Mouse (Mus musculus): Measurements from ENCODE around the gene Mxi1. TPM values are rescaled to one million over a fixed set of nuclear protein-coding genes. Genes with fewer than 3 reads are reported as not detected.

Gene Mxi1
- total and polyA plus RNA-seq, 3 experiments: 29.0 to 60.9 TPM; not detected in 1

- peaks cover 15% of the 10 kb centered on the region for H3K79me2 ChIP-seq (ENCODE audit: control insufficient read depth, insufficient read depth, low read length, poor library complexity)
- H3K9ac ChIP-seq (ENCODE audit: control insufficient read depth, low read depth, low read length, poor library complexity, severe bottlenecking): peak overlapping the region; percentile 81
- peaks cover 0 to 4% of the 10 kb centered on the region in 2 experiments; a peak in 2 of 4 replicates for H3K4me1 ChIP-seq (ENCODE audit: control insufficient read depth in 1 of 2, insufficient read depth in 2 of 2, low read length in 2 of 2)
- H3K4me3 ChIP-seq (ENCODE audit: control insufficient read depth in 1 of 2, insufficient read depth in 1 of 2, low read depth in 2 of 2, low read length in 2 of 2): peak overlapping the region; percentile 78 to 87
- no peaks in the 10 kb centered on the region for H3K9me3 ChIP-seq (replicated peaks; ENCODE audit: insufficient read depth, low read length)
- H3K27me3 ChIP-seq (ENCODE audit: control insufficient read depth in 1 of 2, insufficient read depth in 2 of 2, low read length in 2 of 2): no peaks in the 10 kb centered on the region
- DNase-seq (ENCODE audit: low read depth, low spot score): peak; percentile 100
- peak; percentile 99 for TF ChIP-seq MAX (IDR thresholded peaks at IDR 0.05; ENCODE audit: low read length)
- no peak for TF ChIP-seq JUND (IDR thresholded peaks at IDR 0.05; ENCODE audit: low read depth, low read length)
- TF ChIP-seq MXI1 (IDR thresholded peaks at IDR 0.05; ENCODE audit: low read depth, low read length): peak; percentile 100
- TF ChIP-seq E2F4 (IDR thresholded peaks at IDR 0.05; ENCODE audit: borderline replicate concordance, low read depth, low read length): no peak
- no peak for TF ChIP-seq USF2 (IDR thresholded peaks at IDR 0.05; ENCODE audit: borderline replicate concordance in 1 of 2, insufficient read depth in 1 of 2, low read depth in 1 of 2, low read length in 2 of 2)
- 0 out of 4 replicates have a peak, but pooled peaks have one; percentile 24 to 34 for TF ChIP-seq POLR2A (IDR thresholded peaks at IDR 0.05; ENCODE audit: control insufficient read depth in 1 of 2, insufficient read depth in 1 of 2, low read depth in 1 of 2, low read length in 2 of 2, poor library complexity in 1 of 2)
- TF ChIP-seq BHLHE40 (IDR thresholded peaks at IDR 0.05; ENCODE audit: borderline replicate concordance, low read depth, low read length): 0 out of 2 replicates have a peak, but pooled peaks have one; percentile 53
- peak; percentile 49 for TF ChIP-seq NELFE (IDR thresholded peaks at IDR 0.05; ENCODE audit: low read depth, low read length)
- peak; percentile 50; the same call in 1 of the 2 replicates for TF ChIP-seq RCOR1 (IDR thresholded peaks at IDR 0.05; ENCODE audit: low read depth, low read length)
- TF ChIP-seq ELF1 (IDR thresholded peaks at IDR 0.05; ENCODE audit: low read depth, low read length): peak; percentile 24
- TF ChIP-seq ZC3H11A (IDR thresholded peaks at IDR 0.05; ENCODE audit: low read depth, low read length): no peak; the same call in 1 of the 2 replicates
- peak; percentile 93 for TF ChIP-seq ETS1 (IDR thresholded peaks at IDR 0.05; ENCODE audit: low read depth, low read length)
- TF ChIP-seq USF1 (IDR thresholded peaks at IDR 0.05; ENCODE audit: low read depth, low read length): peak; percentile 66
- TF ChIP-seq RAD21 (IDR thresholded peaks at IDR 0.05; ENCODE audit: low read depth, low read length): no peak
- TF ChIP-seq SIN3A (IDR thresholded peaks at IDR 0.05; ENCODE audit: low read length): peak; percentile 98
- TF ChIP-seq CHD2 (IDR thresholded peaks at IDR 0.05; ENCODE audit: low read length): peak; percentile 98
- TF ChIP-seq HCFC1 (IDR thresholded peaks at IDR 0.05; ENCODE audit: low read depth, low read length): peak; percentile 67
- TF ChIP-seq ZNF384 (IDR thresholded peaks at IDR 0.05; ENCODE audit: low read depth, low read length): no peak
- 0 out of 2 replicates have a peak, but pooled peaks have one; percentile 91 for TF ChIP-seq UBTF (IDR thresholded peaks at IDR 0.05; ENCODE audit: borderline replicate concordance, insufficient read depth, low read depth, low read length)
- peak; percentile 39; the same call in 1 of the 2 replicates for TF ChIP-seq TCF12 (IDR thresholded peaks at IDR 0.05; ENCODE audit: low read depth, low read length)
- TF ChIP-seq NRF1 (IDR thresholded peaks at IDR 0.05; ENCODE audit: insufficient read depth, low read depth, low read length, poor library complexity, severe bottlenecking): peak; percentile 39; the same call in 1 of the 2 replicates
- TF ChIP-seq MYC (IDR thresholded peaks at IDR 0.05; ENCODE audit: low read depth, low read length): peak; percentile 100
- peak; percentile 96 for TF ChIP-seq MAZ (IDR thresholded peaks at IDR 0.05; ENCODE audit: low read depth, low read length)
- no peak for TF ChIP-seq MYB (IDR thresholded peaks at IDR 0.05; ENCODE audit: low read depth, low read length)
- peak; percentile 76 for TF ChIP-seq ZKSCAN1 (IDR thresholded peaks at IDR 0.05; ENCODE audit: low read depth, low read length)
- 0 out of 2 replicates have a peak, but pooled peaks have one; percentile 83 for TF ChIP-seq CHD1 (IDR thresholded peaks at IDR 0.05; ENCODE audit: low read depth, low read length)
- 0 out of 2 replicates have a peak, but pooled peaks have one; percentile 61 for TF ChIP-seq POLR2AphosphoS2 (IDR thresholded peaks at IDR 0.05; ENCODE audit: low read length)
- TF ChIP-seq GATA1 (IDR thresholded peaks at IDR 0.05; ENCODE audit: low read depth, low read length): peak; percentile 65
- TF ChIP-seq ZMIZ1 (IDR thresholded peaks at IDR 0.05; ENCODE audit: low read depth, low read length): peak; percentile 38; the same call in 1 of the 2 replicates
- TF ChIP-seq EP300 (IDR thresholded peaks at IDR 0.05; ENCODE audit: low read depth in 1 of 2, low read length in 2 of 2): peak; percentile 42 to 53; a peak in 2 of 4 replicates
- TF ChIP-seq TBP (IDR thresholded peaks at IDR 0.05; ENCODE audit: low read depth, low read length): peak; percentile 53; the same call in 1 of the 2 replicates
- peak overlapping the region; percentile 65 for H3K27ac ChIP-seq (ENCODE audit: control insufficient read depth, low read depth, low read length)
- peaks cover 0 to 7% of the 10 kb centered on the region in 2 experiments; a peak in 1 of 4 replicates for H3K36me3 ChIP-seq (ENCODE audit: control insufficient read depth in 1 of 2, insufficient read depth in 2 of 2, low read length in 2 of 2)
These were observed 3.5 kb downstream of the Mxi1 start for GRCm38 (mm10) chr19:53313684-53314443.
